Mouse (Mus musculus): ENCODE data around the gene Nfyb.

Nfyb gene

DNA sequence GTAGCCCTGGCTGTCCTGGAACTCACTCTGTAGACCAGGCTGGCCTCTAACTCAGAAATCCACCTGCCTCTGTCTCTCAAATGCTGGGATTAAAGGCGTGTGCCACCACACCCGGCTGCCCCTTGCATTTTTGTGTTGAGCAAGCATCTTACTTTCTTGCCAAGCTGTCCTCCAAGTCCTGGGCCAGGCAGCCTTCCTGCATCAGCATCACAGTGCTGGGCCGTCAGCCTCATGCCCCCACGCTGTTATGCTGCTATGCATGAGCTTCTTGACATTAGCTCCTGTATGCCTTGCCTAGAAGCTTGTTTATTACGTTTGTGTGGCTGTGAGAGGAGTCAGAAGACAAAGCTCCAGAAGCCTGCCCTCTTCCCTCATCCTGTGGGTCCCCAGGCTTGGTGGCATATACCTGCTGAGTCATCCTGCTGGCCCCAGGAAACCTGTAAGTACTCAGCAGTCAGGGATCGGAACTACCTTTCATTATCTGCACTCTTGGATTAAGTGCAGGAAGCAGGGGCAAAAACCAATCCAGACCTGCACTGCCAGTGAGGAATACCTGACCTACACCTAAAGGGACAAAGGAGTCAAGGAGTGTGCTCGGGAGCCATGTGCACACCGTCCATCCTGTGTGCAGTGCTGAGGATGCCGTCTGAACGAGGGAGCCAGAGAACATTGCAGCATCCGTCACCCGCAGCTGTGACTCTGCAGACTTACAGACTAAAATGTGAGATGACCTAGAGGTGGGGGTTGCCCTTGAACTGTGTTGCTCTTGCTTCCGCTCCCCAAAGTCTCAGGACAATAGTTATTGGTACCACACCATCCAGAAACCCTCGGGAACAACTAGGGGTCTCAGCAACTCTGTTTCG lies 16.7 kb downstream of the Nfyb start:
- in situ Hi-C loops (cut with MboI), result no loop called here

DNA sequence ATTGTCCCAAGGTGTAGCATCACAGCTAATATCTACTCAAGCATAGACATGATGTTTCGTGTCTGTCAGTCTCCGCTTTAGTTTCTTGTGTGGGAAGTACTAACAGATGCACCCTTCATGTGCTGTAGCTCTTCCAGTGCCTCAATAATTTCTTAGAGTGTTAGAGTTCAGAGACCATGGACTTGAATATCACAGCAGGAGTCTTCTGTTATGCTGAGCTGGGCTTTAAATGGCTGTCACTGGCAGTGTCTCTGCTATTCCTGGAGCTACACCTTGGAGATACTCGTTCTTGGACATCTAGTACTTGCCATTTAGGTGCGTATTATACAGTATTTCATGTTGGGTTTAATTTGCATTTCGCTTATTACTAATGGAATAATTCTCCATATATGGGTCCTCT lies 18.6 kb downstream of the Nfyb start:
- in situ Hi-C loops (cut with MboI), result no loop called here

DNA sequence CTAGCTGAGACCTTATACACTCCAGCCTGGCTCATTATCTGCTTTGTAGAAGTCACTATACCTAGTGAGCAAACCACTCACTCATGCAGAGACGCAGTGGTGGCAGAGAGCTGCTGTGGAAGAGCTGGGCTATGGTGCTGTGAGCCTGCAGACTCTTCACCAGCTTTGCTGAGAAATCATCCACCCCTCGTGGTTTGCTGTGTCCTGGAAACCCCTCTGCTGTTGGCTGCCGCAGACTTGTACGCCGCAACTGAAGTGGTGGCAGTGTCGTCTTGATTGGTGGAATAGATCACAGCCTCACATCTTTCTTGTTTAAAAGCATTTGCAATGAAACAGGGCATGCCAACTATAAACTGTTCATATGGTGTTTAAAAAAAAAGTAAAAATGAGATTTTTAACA lies 19.6 kb downstream of the Nfyb start:
- in situ Hi-C loops (cut with MboI), result no loop called here

DNA sequence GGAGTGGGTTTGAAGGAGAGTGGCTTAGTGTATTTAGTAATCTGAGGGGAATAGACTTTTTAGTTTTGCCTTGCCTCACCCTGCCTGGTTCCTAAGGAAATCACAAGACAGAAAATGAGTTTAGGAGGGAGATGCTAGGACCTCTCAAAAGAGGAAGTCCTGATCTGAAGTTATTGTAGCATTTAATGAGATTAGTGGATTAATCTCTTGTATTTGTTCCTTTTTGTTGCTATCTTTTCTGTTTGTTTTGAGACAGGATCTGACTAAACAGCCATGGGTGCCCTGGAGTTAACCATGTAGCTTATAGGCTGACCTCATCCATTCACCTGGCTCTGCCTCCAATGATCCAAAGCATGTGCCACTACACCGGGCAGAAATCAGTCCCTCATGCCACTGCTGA lies 21.4 kb downstream of the Nfyb start:
- in situ Hi-C loops (cut with MboI), result no loop called here

DNA sequence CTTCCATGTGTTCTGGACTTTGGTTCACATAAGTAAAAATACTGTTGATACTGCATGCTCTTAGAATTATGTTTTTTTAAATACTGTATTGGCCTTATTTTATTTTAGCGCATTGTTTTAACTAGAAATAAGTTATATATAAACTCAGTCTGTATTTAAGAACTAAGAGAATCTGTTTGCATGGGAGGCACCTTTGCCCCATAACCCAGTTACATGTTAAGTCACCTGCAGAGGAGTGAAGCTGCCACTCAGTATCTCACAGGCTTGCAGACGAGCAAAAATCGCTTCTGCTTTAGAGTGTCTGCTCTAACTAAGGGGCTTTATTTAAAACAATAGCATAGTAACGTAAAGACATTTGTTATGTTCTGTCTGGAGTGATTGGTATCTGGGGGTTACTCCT lies 22.1 kb downstream of the Nfyb start:
- in situ Hi-C loops (cut with MboI), result no loop called here

DNA sequence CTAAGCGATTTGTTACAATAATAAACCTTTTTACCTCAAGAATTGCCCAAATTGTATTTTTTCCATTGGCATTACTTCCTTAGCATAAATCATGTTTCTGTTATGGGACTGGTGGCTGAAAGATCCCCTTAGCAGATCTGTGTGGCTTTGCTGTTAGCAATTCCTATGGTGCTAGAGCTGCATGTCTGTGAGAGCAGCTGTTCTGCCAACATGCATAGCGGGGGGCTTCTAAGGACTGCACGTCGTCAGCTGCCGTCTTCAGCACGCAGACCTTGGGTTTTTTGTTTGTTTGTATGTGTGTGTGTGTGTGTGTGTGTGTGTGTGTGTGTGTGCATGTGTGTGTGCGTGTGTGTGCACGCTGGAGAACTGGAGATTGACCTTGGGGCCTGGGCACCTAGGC lies 22.6 kb downstream of the Nfyb start:
- in situ Hi-C loops (cut with MboI), result no loop called here

DNA sequence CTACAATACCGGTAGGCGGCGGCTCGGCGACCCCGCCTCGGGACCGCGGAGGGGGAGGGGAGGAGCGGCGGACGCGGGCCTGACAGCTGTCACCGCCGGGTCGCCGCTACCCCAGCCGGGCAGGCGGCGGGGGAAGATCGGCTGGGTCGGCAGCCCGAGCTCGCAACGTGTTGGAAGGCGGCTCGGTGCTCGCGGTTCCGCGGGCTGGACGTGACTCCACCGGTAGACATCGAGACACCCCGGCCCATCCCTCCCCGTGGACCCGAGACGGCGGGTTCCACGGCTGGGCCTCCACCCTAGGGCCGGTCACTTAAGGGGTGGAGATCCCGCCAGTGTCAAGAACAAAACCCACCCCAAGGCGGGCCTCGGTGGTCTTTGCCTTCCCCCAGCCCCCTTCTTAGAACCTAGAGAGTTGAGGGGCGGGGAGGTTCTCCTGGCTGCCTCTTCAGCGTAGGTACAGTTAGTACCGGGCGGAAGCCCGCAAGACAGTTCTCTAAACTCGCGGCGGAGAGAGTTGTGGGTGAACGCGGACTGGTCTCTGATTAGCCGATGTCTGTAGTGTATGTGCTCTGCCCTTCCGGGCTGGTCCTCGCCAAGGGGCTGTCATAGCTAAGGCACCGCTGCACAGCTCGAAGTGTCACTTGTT lies 64.5 kb downstream of the Nfyb start:
- in situ Hi-C loops (cut with MboI), result no loop called here

DNA sequence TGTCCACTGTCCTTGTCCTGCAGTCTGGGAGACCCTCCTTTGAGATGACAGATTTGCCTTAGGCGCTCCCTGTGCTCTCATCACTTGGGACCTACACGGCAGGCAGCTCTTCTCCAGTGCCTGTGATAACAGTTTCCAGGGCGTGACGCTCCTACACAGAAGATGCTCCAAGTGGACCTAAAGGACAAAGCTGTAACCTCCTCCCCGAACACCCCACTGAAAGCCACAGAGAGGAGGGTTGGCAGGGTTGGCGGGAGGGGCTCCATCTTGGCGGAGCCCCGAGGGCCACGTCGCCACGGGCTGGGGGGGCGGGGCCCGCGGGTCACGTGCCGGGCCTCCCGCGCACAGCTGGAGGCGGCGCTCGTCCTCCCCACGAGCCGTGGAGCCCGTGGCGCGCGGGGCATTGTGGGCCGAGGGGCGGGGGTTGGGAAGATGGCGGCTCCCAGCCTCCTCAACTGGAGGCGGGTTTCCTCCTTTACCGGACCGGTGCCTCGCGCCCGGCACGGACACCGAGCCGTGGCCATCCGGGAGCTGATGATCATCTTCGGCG lies 65.2 kb downstream of the Nfyb start:
- in situ Hi-C loops (cut with MboI), result no loop called here
